Comparison of ENCODE assay signal across 15 mouse cellular contexts in the genomic region with DNA sequence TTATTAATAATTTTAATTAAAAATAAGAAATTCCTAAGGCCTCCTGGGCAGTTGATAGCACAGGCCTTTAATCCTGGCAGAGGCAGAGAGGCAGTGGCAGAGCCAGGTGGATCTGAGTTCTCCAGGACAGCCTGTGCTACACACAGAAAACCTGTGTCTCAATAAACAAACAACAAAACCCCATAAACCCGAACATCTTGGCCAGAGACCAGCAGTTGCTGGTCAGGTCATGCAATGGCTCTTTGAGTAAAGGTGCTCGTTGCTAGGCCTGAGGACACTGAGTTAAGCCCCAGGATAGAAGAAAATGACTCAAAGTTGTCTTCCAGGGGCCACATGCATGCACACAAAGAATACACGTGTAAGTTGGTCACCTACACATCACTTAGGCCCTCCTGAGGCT.
"Had no signal": no experiment of that assay in that cellular context is flagged by ENCODE, and none has a peak within 500 bp of the region (broad histone marks: within the 10 kb centered on the region; RNA-seq: fewer than 3 reads in every experiment).

No protein-coding gene starts in this region.

- H3K9ac ChIP-seq: liver, postnatal 0 days; lung, embryonic 15.5 days; midbrain, embryonic 13.5 days; midbrain, embryonic 15.5 days; neural tube, embryonic 12.5 days; stomach, embryonic 15.5 days had no signal

- H3K4me2 ChIP-seq: lung, embryonic 15.5 days; midbrain, embryonic 11.5 days; midbrain, embryonic 13.5 days; midbrain, embryonic 15.5 days; neural tube, embryonic 12.5 days; stomach, embryonic 15.5 days had no signal

- DNase-seq: liver, postnatal 0 days; lung, adult 2 months; right cerebral cortex, postnatal 14 days; thymus, adult 2 months; thymus, postnatal 25 days; thymus, postnatal 4 days had no signal

- H3K4me3 ChIP-seq: lung, embryonic 15.5 days; megakaryocyte, embryonic 14.5 days; midbrain, embryonic 13.5 days; midbrain, embryonic 15.5 days; neural tube, embryonic 12.5 days; stomach, embryonic 15.5 days had no signal

- H3K27me3 ChIP-seq: lung, embryonic 15.5 days; midbrain, embryonic 13.5 days; midbrain, embryonic 15.5 days; neural tube, embryonic 12.5 days; stomach, embryonic 15.5 days had no signal

- H3K27ac ChIP-seq: lung, embryonic 15.5 days; macrophage; midbrain, embryonic 13.5 days; midbrain, embryonic 15.5 days; neural tube, embryonic 12.5 days; stomach, embryonic 15.5 days; stomach, postnatal 0 days had no signal

- H3K4me1 ChIP-seq: lung, embryonic 15.5 days; midbrain, embryonic 13.5 days; midbrain, embryonic 15.5 days; neural tube, embryonic 12.5 days; stomach, embryonic 15.5 days had no signal

- ATAC-seq: liver, postnatal 0 days; midbrain, embryonic 13.5 days; midbrain, embryonic 15.5 days had no signal
